Mouse (Mus musculus) v-Abl transformed pro-B cells (cell line): Measurements from ENCODE around the gene Abcg1.

Experiments
- in situ Hi-C, 2 experiments: fragments of 400-800 bp; cut with MboI; formaldehyde crosslinking; loops; one replicate each; pipeline ENCODE4 v1.15.1; 2025; ENCODE audit not compliant: unreplicated experiment in 2 of 2

The Abcg1 gene

GRCm38 (mm10) chr17:31152966-31153499 lies 95.6 kb downstream of the Abcg1 start:
- in situ Hi-C loops, result no loop called here

GRCm38 (mm10) chr17:31153785-31154184 lies 96.3 kb downstream of the Abcg1 start:
- in situ Hi-C loops, result no loop called here

GRCm38 (mm10) chr17:31157921-31158320 lies 100.4 kb downstream of the Abcg1 start:
- in situ Hi-C loops, result no loop called here

GRCm38 (mm10) chr17:31160291-31160690 lies 102.8 kb downstream of the Abcg1 start:
- in situ Hi-C loops, result no loop called here

- in situ Hi-C loops, result no loop called here
Measured at GRCm38 (mm10) chr17:31162607-31163006, 105.1 kb downstream of the Abcg1 start.

- in situ Hi-C loops, result no loop called here
Measured at GRCm38 (mm10) chr17:31163821-31164220, 106.3 kb downstream of the Abcg1 start.

- in situ Hi-C loops, result no loop called here
Measured at GRCm38 (mm10) chr17:31165127-31165526, 107.7 kb downstream of the Abcg1 start, which contains the start of gene Tff1. TSS of gene Tff1 (minus strand) at chr17:31165277.
